Mouse (Mus musculus) heart, embryonic 15.5 days (tissue): ENCODE results near the gene Cyp2d12. TPM values are rescaled to one million over a fixed set of nuclear protein-coding genes. Genes with fewer than 3 reads are reported as not detected.
"Not testable (repeated sequence)": the region's sequence is repeated elsewhere in the genome, so short reads cannot be mapped to it uniquely, and the experiment has no call there.

Experiments used
- ATAC-seq: fragments of 200-750 bp; cut with Nextera tagmentation; replicated peaks from 2 replicates; pipeline ENCODE4 v1.8.0; 2017; ENCODE audit warnings: low read depth, moderate TSS enrichment; ENCODE audit not compliant: insufficient number of reproducible peaks, insufficient read depth, low FRiP score
- H3K27ac ChIP-seq: fragments of 300-500 bp; sonication (generic); 2 replicates; pipeline ENCODE4 v1.5.1; 2015; ENCODE audit warnings: mild to moderate bottlenecking, inconsistent platforms
- H3K27me3 ChIP-seq: fragments of 300-500 bp; sonication (generic); 2 replicates; pipeline ENCODE4 v1.6.1; 2015; ENCODE audit warnings: inconsistent platforms
- H3K36me3 ChIP-seq: fragments of 300-500 bp; sonication (generic); 2 replicates; pipeline ENCODE4 v1.6.1; 2015; ENCODE audit warnings: mild to moderate bottlenecking, inconsistent platforms
- H3K4me1 ChIP-seq: fragments of 300-500 bp; sonication (generic); replicated peaks from 2 replicates; pipeline ENCODE4 v1.6.1; 2015; ENCODE audit warnings: inconsistent platforms
- H3K4me2 ChIP-seq: fragments of 300-500 bp; sonication (generic); 2 replicates; pipeline ENCODE4 v1.6.1; 2015; ENCODE audit warnings: inconsistent platforms, mild to moderate bottlenecking, moderate library complexity
- H3K4me3 ChIP-seq: fragments of 300-500 bp; sonication (generic); 2 replicates; pipeline ENCODE4 v1.5.1; 2015; ENCODE audit warnings: mild to moderate bottlenecking, inconsistent platforms
- H3K9ac ChIP-seq: fragments of 300-500 bp; sonication (generic); 2 replicates; pipeline ENCODE4 v1.6.1; 2015; ENCODE audit warnings: mild to moderate bottlenecking, inconsistent platforms
- H3K9me3 ChIP-seq: fragments of 300-500 bp; sonication (generic); replicated peaks from 2 replicates; pipeline ENCODE4 v1.6.1; 2016; ENCODE audit warnings: inconsistent platforms
- WGBS: fragments of 180-500 bp; shearing (Covaris S2); methylation state at CpG from one replicate; pipeline ENCODE4 v1.1.7; 2015; ENCODE audit warnings: mixed read lengths; 5-methylcytosine and 5-hydroxymethylcytosine counted together
- microRNA-seq: library from miRNA; unstranded; fragments of <30 nt; microRNA quantifications from one replicate; pipeline ENCODE4, GENCODE M21; 2016
- polyA plus RNA-seq: library from polyadenylated mRNA; unstranded; fragments of >200 nt; fragmentation: Nextera tagmentation; extraction: Ambion mirVana; gene quantifications from 2 replicates; pipeline ENCODE4 v1.2.1, GENCODE M21; 2015

Cyp2d12 gene
- polyA plus RNA-seq, 1 experiment from 2014 or later = not detected

GRCm38 (mm10) chr15:82553211-82553610 is 1.7 kb upstream of the Cyp2d12 start:
- not testable (repeated sequence) for H3K36me3 ChIP-seq, ATAC-seq, H3K4me3 ChIP-seq, H3K27ac ChIP-seq, H3K4me1 ChIP-seq, H3K9ac ChIP-seq, H3K27me3 ChIP-seq, H3K4me2 ChIP-seq, H3K9me3 ChIP-seq
- WGBS = 77% methylated on average over 2 of the region's 2 CpGs

GRCm38 (mm10) chr15:82572856-82573255 is 18.0 kb downstream of the Cyp2d12 start:
- H3K4me3 ChIP-seq = no peak overlapping the region

DNA sequence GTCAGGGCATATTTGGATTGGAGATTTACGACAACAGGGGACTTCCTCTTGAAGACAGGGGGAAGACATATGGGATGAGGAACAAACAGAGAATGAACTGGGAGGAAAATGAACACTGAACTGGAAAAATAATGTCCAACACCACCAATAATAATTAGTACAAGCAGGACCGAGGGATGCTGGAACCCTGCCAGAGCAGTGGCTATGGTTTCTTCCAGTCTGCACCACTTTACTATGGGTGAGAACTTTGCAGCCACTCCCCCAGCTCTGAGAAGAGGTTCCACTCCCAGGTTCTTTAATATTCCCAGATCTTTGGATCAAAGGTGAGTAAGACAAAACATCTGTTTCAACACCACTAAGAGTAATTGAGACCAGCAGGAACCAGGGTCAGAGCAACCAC is 24.2 kb downstream of the Cyp2d12 start:
- WGBS = 67% methylated on average over 2 of the region's 2 CpGs
- Histone ChIP-seq H3K36me3 (no peaks in the 10 kb centered on the region), H3K9ac (no peak overlapping the region), H3K4me3 (no peak overlapping the region), H3K9me3 (no peaks in the 10 kb centered on the region), H3K4me1 (no peaks in the 10 kb centered on the region), H3K27ac (no peak overlapping the region), H3K27me3 (no peaks in the 10 kb centered on the region), H3K4me2 (no peak overlapping the region)
- no peak for ATAC-seq

More at GRCm38 (mm10) chr15:82572856-82573255, 18.0 kb downstream of the Cyp2d12 start:
- no peak for ATAC-seq
- Histone ChIP-seq H3K36me3 (no peaks in the 10 kb centered on the region), H3K9me3 (no peaks in the 10 kb centered on the region), H3K4me2 (no peak overlapping the region), H3K9ac (no peak overlapping the region), H3K27me3 (no peaks in the 10 kb centered on the region), H3K4me1 (no peaks in the 10 kb centered on the region), H3K27ac (no peak overlapping the region)
- 56% methylated on average over 1 of the region's 1 CpGs for WGBS

DNA sequence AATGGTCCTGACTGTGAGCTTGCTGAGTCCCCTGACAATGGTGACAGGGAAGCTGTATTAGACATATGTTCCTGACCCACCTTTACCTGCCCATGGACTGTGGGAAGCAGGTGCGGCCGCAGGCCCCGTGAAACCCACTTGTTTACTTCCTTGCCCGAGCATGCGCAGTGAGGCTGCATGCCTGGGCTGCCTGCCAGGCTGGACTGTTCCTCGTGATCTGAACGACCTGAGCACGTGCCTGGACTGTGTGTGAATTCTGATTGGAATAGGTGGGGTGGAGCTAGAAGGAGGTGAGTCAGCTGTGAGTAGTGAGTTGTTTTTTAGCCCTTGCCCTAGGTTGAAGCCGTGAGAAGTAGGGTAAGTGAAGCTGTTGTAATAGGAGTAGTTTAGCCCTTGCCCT is 27.7 kb downstream of the Cyp2d12 start:
- Histone ChIP-seq H3K4me3 (no peak overlapping the region), H3K4me2 (no peak overlapping the region), H3K36me3 (no peaks in the 10 kb centered on the region), H3K4me1 (no peaks in the 10 kb centered on the region), H3K27ac (no peak overlapping the region), H3K9me3 (no peaks in the 10 kb centered on the region), H3K9ac (no peak overlapping the region), H3K27me3 (no peaks in the 10 kb centered on the region)
- no peak for ATAC-seq
- WGBS = 73% methylated on average over 9 of the region's 9 CpGs

Small RNA genes lying within 50 kb of the gene (microRNA-seq; reads per million reads assigned to microRNA genes)
- gene Gm27924 (not detected), gene Gm28023 (not detected)

Other genes with a start within 250 kb of the Cyp2d12 start
- 39.1 and 52.3 TPM in 2 replicates for gene Naga, start 216.1 kb upstream of the Cyp2d12 start, polyA plus RNA-seq
- gene Pheta2, start 216.1 kb upstream of the Cyp2d12 start, polyA plus RNA-seq = 6.3 and 11.5 TPM in 2 replicates
- 334 and 337 TPM in 2 replicates for gene Smdt1, start 216.1 kb upstream of the Cyp2d12 start, polyA plus RNA-seq
- gene Ndufa6, start 200.8 kb upstream of the Cyp2d12 start, polyA plus RNA-seq = 483 and 678 TPM in 2 replicates
- 12.3 and 14.2 TPM in 2 replicates for gene Cyp2d22, start 174.8 kb upstream of the Cyp2d12 start, polyA plus RNA-seq
- not detected in 2 replicates for gene Cyp2d11, start 161.1 kb upstream of the Cyp2d12 start, polyA plus RNA-seq
- gene Cyp2d10, start 147.9 kb upstream of the Cyp2d12 start, polyA plus RNA-seq = 1.0 TPM in 1 of 2 replicates, not detected in the other
- not detected in 2 replicates for gene Cyp2d9, start 121.6 kb upstream of the Cyp2d12 start, polyA plus RNA-seq
- not detected in 2 replicates for gene Cyp2d34, start 65.9 kb downstream of the Cyp2d12 start, polyA plus RNA-seq
- not detected in 2 replicates for gene Cyp2d40, start 209.1 kb downstream of the Cyp2d12 start, polyA plus RNA-seq
- 0.08 and 0.27 TPM in 2 replicates for gene Cyp2d26, start 239.2 kb downstream of the Cyp2d12 start, polyA plus RNA-seq